Mouse (Mus musculus): ENCODE measurements at regions not wholly inside any gene's neighbourhood (a gene's known extent, or its start where the extent isn't known, plus 50 kb on each side); places are given as distances from the start of the nearest gene placed in this dataset.

DNA sequence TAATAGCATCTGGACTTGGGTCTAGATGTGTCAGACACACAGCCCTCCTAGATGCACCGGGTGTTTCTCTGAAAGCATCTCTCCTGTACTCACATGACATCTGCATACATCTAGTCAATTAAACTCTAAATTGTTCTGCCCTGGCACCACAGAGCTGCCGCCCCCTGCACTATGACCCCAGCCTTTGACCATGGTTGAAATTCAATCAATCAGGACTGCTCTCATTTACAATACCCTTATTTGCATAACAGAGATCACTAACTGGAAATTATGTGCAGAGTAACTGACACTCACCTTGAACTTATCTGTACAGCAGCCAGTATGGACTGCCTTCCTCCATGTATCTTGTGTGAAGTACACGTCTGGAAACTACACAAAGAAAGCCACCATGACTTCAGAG lies 193.5 kb upstream of the Arpp21 start:
- no peaks in the 10 kb centered on the region for H3K9me3 ChIP-seq
- H3K9ac ChIP-seq, result no peak overlapping the region
- no peak overlapping the region for H3K4me2 ChIP-seq
- WGBS, result 76% methylated on average over 3 of the region's 3 CpGs
- ATAC-seq (ENCODE audit: insufficient number of reproducible peaks, insufficient read depth, low FRiP score, low TSS enrichment, low read depth), result no peak
- H3K36me3 ChIP-seq, result no peaks in the 10 kb centered on the region
- H3K27ac ChIP-seq, result no peak overlapping the region
- no peaks in the 10 kb centered on the region for H3K4me1 ChIP-seq
- no peaks in the 10 kb centered on the region for H3K27me3 ChIP-seq
- H3K4me3 ChIP-seq, result no peak overlapping the region

DNA sequence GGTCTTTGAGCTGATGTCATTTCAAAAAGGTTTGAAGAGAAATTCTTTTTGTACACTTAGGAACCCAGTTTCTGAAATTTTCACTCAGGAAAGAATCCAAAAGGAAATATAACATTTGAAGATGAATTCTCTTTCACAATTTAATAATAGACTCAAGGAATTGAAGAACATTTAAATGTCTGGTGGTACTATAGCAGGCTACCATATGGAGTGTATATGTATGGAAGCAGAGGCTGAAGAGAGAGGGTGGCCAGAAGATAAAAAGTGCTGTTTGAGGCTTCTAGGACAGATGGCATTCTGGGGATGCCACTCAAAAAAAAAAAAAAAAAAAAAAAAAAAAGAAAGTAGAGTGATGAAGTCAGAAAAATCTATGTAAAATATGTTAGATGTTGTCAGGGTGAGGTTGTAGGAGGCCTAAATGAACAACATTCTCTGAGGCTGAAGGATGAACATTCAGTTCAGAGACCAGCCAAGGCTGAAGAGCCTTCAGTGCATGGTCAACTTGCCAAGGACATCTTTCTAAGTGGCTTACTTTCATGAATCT lies 170.1 kb upstream of the Arpp21 start:
- no peak for ATAC-seq (ENCODE audit: insufficient number of reproducible peaks, insufficient read depth, low FRiP score, low TSS enrichment, low read depth)
- Histone ChIP-seq H3K36me3 (no peaks in the 10 kb centered on the region), H3K4me2 (no peak overlapping the region), H3K9me3 (no peaks in the 10 kb centered on the region), H3K27ac (no peak overlapping the region), H3K4me3 (no peak overlapping the region), H3K27me3 (no peaks in the 10 kb centered on the region), H3K4me1 (no peaks in the 10 kb centered on the region), H3K9ac (no peak overlapping the region)

DNA sequence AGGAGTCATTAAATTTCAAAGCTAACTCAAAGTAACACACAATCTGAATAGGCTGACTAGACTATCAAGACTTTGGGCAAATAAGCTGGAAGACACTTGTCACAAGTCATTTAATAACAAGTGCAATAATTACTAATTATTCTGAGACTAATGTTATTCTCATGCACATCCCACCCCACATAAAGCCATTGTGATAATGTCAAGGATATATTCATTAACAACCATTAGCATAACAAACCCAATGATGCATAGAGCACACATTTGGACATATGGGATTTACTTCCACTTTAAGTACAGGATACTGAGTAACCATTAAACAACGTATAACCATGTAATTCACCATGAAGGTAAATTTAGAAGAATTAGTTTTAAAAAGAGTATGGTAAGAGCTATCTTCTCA lies 135.0 kb upstream of the Arpp21 start:
- H3K4me2 ChIP-seq, result no peak overlapping the region
- H3K27ac ChIP-seq, result no peak overlapping the region
- no peak overlapping the region for H3K4me3 ChIP-seq
- no peaks in the 10 kb centered on the region for H3K4me1 ChIP-seq
- H3K36me3 ChIP-seq, result no peaks in the 10 kb centered on the region
- no peaks in the 10 kb centered on the region for H3K27me3 ChIP-seq
- no peak for ATAC-seq (ENCODE audit: insufficient number of reproducible peaks, insufficient read depth, low FRiP score, low TSS enrichment, low read depth)
- H3K9ac ChIP-seq, result no peak overlapping the region
- H3K9me3 ChIP-seq, result no peaks in the 10 kb centered on the region
- WGBS, result 50% methylated on average over 1 of the region's 1 CpGs

DNA sequence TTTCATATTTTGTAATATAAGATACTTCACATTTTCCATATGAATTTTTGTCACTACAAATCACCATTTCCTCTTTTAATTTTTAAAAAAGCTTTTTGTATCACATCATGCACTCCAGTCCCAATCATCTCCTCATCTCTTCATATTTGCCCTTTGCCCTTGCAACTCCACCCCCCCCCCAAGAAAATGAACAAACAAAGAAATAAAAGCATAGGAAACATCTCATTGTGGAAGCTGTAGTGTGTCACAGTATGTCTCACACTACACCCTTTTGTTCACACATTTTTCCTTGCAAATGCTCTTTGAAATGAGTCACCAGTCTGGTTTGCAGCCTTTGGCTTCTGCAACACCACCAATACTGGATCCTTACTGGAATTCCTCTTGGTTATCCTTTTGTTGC lies 131.6 kb upstream of the Arpp21 start:
- Histone ChIP-seq H3K4me2 (no peak overlapping the region), H3K9me3 (no peaks in the 10 kb centered on the region), H3K4me3 (no peak overlapping the region), H3K4me1 (no peaks in the 10 kb centered on the region), H3K27ac (no peak overlapping the region), H3K36me3 (no peaks in the 10 kb centered on the region), H3K9ac (no peak overlapping the region), H3K27me3 (no peaks in the 10 kb centered on the region)
- no peak for ATAC-seq (ENCODE audit: insufficient number of reproducible peaks, insufficient read depth, low FRiP score, low TSS enrichment, low read depth)

DNA sequence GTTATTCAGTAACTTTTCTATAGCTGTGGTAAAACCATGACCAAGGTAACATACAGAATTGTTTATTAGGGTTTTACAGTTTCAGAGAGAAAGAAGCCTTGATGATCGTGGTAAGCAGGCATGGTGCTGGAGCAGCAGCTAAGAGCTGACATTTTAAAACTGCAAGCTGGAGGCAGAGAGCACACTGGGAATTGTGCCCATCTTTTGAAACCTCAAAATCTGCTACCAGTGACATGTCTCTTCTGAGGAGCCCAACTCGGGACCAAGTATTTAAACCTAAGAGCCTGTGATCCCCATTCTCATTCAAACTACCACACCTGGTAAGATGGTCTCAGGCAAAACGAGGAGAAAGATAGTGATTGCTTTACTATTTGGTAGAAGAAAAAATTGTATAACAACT lies 125.6 kb upstream of the Arpp21 start:
- ATAC-seq (ENCODE audit: insufficient number of reproducible peaks, insufficient read depth, low FRiP score, low TSS enrichment, low read depth), result no peak
- 84% methylated on average over 3 of the region's 3 CpGs for WGBS
- H3K36me3 ChIP-seq, result no peaks in the 10 kb centered on the region
- no peaks in the 10 kb centered on the region for H3K27me3 ChIP-seq
- H3K27ac ChIP-seq, result no peak overlapping the region
- H3K4me3 ChIP-seq, result no peak overlapping the region
- no peak overlapping the region for H3K4me2 ChIP-seq
- no peak overlapping the region for H3K9ac ChIP-seq
- H3K9me3 ChIP-seq, result no peaks in the 10 kb centered on the region
- no peaks in the 10 kb centered on the region for H3K4me1 ChIP-seq

DNA sequence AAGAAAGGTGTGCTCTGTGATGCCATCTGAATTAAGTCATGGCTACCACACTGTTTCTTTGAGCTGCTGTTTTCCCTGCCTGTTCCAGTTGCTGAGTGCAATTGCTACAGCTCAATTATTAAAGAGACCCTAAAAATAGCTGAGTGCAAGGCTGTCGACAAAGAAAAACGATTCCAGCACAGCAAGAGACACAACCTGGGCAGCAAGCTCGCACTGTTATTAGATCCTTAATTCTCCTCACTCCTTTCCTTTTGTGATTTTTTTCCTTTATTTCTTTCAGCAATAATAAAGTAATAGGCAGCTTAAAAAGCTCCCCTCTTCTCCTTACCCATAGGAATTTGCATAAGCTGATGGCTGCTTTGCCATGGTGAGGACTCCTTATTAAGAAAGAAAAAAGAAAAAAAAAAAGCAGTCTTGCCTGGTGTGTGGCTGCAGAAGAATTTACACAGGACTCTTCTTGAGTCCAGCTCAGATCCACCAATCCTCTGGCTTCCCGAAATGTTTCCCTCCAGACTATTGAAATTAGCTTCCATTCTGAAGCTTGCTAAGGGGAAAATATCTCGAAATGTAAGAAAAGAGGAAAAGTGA lies 123.1 kb upstream of the Arpp21 start:
- Histone ChIP-seq H3K27me3 (no peaks in the 10 kb centered on the region), H3K4me1 (no peaks in the 10 kb centered on the region), H3K4me2 (no peak overlapping the region), H3K36me3 (no peaks in the 10 kb centered on the region), H3K9ac (no peak overlapping the region), H3K27ac (no peak overlapping the region), H3K4me3 (no peak overlapping the region), H3K9me3 (no peaks in the 10 kb centered on the region)
- ATAC-seq (ENCODE audit: insufficient number of reproducible peaks, insufficient read depth, low FRiP score, low TSS enrichment, low read depth), result no peak
- 70% methylated on average over 5 of the region's 5 CpGs for WGBS

DNA sequence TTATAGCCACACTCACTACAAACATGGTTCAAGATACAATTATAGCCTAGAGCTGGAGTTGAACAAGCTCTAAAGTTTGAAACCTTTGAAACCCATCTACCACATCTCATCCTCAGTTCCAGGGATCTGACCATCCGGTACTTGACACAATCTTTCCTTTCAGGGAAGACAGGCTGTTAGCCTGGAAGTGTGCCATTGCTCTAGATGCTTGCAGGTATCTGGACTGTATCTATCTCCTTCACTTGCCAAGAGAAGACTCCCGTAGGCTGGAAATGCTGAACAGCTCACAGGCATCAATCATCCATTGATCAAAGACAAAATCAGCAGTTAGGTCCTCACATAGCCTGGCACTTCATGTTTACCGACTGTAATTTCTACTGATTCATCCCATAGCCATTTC lies 117.5 kb upstream of the Arpp21 start:
- H3K27ac ChIP-seq, result no peak overlapping the region
- no peaks in the 10 kb centered on the region for H3K4me1 ChIP-seq
- H3K4me2 ChIP-seq, result no peak overlapping the region
- no peaks in the 10 kb centered on the region for H3K9me3 ChIP-seq
- no peak overlapping the region for H3K4me3 ChIP-seq
- no peak for ATAC-seq (ENCODE audit: insufficient number of reproducible peaks, insufficient read depth, low FRiP score, low TSS enrichment, low read depth)
- no peaks in the 10 kb centered on the region for H3K36me3 ChIP-seq
- WGBS, result 75% methylated on average over 3 of the region's 3 CpGs
- H3K9ac ChIP-seq, result no peak overlapping the region
- H3K27me3 ChIP-seq, result no peaks in the 10 kb centered on the region

DNA sequence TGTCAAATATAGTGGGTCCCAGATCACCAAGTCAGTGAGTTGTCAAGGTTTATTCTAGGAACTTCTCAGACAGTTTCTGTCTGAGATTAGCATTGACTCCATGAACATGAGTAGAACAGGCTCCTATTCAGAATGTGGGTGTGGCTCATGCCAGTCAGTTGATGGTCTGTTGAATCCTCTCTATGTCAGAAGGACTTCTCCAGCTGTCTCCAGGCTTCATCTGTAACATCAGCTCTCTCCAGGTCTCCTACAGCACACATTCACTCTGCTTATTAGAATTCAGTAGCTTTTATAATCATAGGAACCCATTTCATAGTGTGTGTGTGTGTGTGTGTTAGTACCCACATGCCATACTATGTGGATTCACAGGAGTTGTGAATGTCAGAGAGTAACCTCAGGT lies 113.2 kb upstream of the Arpp21 start:
- Histone ChIP-seq H3K4me3 (no peak overlapping the region), H3K27ac (no peak overlapping the region), H3K9ac (no peak overlapping the region), H3K4me2 (no peak overlapping the region), H3K36me3 (no peaks in the 10 kb centered on the region), H3K9me3 (no peaks in the 10 kb centered on the region), H3K4me1 (no peaks in the 10 kb centered on the region), H3K27me3 (no peaks in the 10 kb centered on the region)
- ATAC-seq (ENCODE audit: insufficient number of reproducible peaks, insufficient read depth, low FRiP score, low TSS enrichment, low read depth), result no peak

DNA sequence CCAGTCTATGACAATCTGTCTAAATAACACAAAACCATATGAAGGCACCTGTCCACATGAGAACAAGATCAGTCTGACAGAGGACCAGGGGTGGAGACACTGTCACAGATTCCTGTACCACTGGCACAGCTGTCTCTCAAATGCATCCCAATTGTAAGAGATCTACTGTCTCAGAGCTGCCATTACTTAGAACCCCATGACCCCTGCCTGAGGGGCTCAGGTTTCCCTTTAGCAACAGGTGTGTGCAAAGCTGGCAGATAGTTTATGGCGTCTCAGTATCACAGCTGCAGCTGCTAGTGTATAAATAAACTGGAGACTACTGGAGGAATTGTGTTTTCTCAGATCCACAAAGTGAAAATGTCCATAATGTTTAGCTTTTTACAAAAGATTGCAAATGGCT lies 109.1 kb upstream of the Arpp21 start:
- no peak overlapping the region for H3K4me2 ChIP-seq
- no peaks in the 10 kb centered on the region for H3K36me3 ChIP-seq
- ATAC-seq (ENCODE audit: insufficient number of reproducible peaks, insufficient read depth, low FRiP score, low TSS enrichment, low read depth), result no peak
- H3K9me3 ChIP-seq, result no peaks in the 10 kb centered on the region
- WGBS, result 49% methylated on average over 1 of the region's 1 CpGs
- H3K27ac ChIP-seq, result no peak overlapping the region
- no peaks in the 10 kb centered on the region for H3K27me3 ChIP-seq
- no peak overlapping the region for H3K4me3 ChIP-seq
- H3K4me1 ChIP-seq, result no peaks in the 10 kb centered on the region
- H3K9ac ChIP-seq, result no peak overlapping the region

DNA sequence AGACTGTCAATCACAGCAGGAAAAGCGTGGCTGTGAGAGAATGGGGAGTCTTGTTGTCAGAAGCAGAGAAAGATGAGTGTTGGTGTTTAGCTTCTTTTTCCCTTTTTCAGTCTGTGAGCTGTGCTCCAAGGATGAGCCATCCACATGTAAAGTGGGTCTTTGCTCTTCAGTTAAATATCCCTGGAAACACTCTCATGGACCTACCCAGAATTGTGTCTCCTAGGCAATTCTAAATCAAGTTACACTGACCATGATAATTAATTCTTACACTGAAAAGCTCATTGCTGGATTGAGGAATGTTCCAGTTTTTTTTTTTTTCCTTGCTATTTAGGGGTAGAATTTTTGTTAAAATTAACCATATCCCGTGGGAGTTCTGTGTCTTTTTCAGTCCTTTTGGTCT lies 104.6 kb upstream of the Arpp21 start:
- no peak overlapping the region for H3K27ac ChIP-seq
- no peak overlapping the region for H3K9ac ChIP-seq
- H3K9me3 ChIP-seq, result no peaks in the 10 kb centered on the region
- ATAC-seq (ENCODE audit: insufficient number of reproducible peaks, insufficient read depth, low FRiP score, low TSS enrichment, low read depth), result no peak
- no peaks in the 10 kb centered on the region for H3K27me3 ChIP-seq
- H3K4me2 ChIP-seq, result no peak overlapping the region
- no peaks in the 10 kb centered on the region for H3K36me3 ChIP-seq
- WGBS, result 74% methylated on average over 2 of the region's 2 CpGs
- H3K4me1 ChIP-seq, result no peaks in the 10 kb centered on the region
- H3K4me3 ChIP-seq, result no peak overlapping the region

DNA sequence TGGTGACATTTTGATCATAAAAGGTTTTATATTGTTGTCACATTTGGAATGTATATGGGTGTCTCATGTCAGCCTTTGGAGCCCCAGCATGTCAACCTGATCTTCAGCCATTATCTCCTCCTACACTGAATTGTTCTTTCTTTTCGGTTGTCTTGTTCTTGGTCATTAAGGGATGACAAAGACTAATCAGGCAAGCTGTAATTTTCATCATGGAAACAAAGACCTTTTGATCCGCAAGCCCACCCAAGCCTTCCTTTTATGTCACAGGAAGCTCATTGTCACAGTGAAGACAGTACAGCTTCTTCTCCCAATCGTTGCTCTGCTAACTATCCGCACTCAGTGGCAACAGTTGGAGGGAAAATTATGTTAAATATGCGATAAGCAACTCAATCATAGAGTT lies 84.3 kb upstream of the Arpp21 start:
- H3K9me3 ChIP-seq, result no peaks in the 10 kb centered on the region
- H3K36me3 ChIP-seq, result no peaks in the 10 kb centered on the region
- H3K27ac ChIP-seq, result no peak overlapping the region
- no peaks in the 10 kb centered on the region for H3K4me1 ChIP-seq
- H3K27me3 ChIP-seq, result no peaks in the 10 kb centered on the region
- H3K9ac ChIP-seq, result no peak overlapping the region
- H3K4me2 ChIP-seq, result no peak overlapping the region
- 66% methylated on average over 5 of the region's 5 CpGs for WGBS
- H3K4me3 ChIP-seq, result no peak overlapping the region
- ATAC-seq (ENCODE audit: insufficient number of reproducible peaks, insufficient read depth, low FRiP score, low TSS enrichment, low read depth), result no peak

DNA sequence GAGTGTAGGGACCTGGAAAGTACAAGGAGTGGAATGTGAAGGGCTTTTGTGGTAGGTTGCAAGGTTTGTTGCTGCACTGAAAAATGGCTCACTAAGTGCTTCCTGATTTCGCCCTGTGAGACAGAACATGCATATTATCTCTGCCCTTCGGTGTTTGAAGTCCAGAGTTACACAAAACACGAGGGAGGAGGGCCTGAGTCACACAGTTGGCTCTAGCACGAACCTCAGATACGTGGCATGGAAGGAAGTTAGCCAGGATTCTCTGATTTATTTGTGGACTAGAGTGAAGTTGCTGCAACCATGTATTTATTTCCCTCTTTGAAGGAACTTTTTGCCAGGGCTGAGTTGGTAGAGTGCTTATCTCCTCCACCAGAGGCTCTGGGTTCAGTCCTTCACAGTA lies 73.2 kb upstream of the Arpp21 start:
- WGBS, result 71% methylated on average over 5 of the region's 5 CpGs
- ATAC-seq (ENCODE audit: insufficient number of reproducible peaks, insufficient read depth, low FRiP score, low TSS enrichment, low read depth), result no peak
- Histone ChIP-seq H3K9me3 (no peaks in the 10 kb centered on the region), H3K9ac (no peak overlapping the region), H3K4me1 (no peaks in the 10 kb centered on the region), H3K27ac (no peak overlapping the region), H3K27me3 (no peaks in the 10 kb centered on the region), H3K4me2 (no peak overlapping the region), H3K36me3 (no peaks in the 10 kb centered on the region), H3K4me3 (no peak overlapping the region)

DNA sequence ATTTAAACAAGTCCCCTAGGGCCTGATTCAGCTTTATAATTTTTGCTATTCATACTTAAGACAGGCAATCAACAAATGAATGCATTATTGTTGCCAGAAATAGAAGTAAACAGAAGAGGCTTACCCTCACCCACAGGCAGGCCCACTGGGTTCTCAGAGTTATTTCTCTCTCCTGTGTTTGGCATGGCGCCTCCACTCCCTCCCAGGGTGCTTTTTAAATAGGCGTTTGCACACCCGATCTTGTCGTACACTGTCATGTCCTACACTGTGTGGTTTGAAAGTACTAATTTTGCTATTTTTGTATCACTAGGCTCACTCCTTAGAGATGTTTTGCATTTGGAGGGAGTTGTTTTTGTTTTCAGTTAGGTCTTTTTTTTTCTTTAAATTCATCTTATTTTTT lies 72.1 kb upstream of the Arpp21 start:
- no peak overlapping the region for H3K4me3 ChIP-seq
- WGBS, result 78% methylated on average over 4 of the region's 4 CpGs
- no peaks in the 10 kb centered on the region for H3K36me3 ChIP-seq
- no peaks in the 10 kb centered on the region for H3K4me1 ChIP-seq
- H3K9ac ChIP-seq, result no peak overlapping the region
- H3K4me2 ChIP-seq, result no peak overlapping the region
- no peaks in the 10 kb centered on the region for H3K27me3 ChIP-seq
- ATAC-seq (ENCODE audit: insufficient number of reproducible peaks, insufficient read depth, low FRiP score, low TSS enrichment, low read depth), result no peak
- H3K27ac ChIP-seq, result no peak overlapping the region
- H3K9me3 ChIP-seq, result no peaks in the 10 kb centered on the region

Data from embryonic facial prominence, embryonic 13.5 days (tissue).